12 mouse cellular contexts compared by ENCODE assay signal in genomic region chr16:92644315-92644714, GRCm38 (mm10).
DNase-seq lines count a peak whose midpoint lies in the region; ATAC-seq lines count a peak whose summit lies in the region.
"Had no signal": no experiment of that assay in that cellular context is flagged by ENCODE, and none has a peak within 500 bp of the region (broad histone marks: within the 10 kb centered on the region; RNA-seq: fewer than 3 reads in every experiment).

No protein-coding gene starts in this region.

- peaks cover 33% of the 10 kb centered on the region for H3K4me1 ChIP-seq in kidney, embryonic 15.5 days
- H3K4me1 ChIP-seq in embryonic facial prominence, embryonic 11.5 days (ENCODE audit: control insufficient read depth, insufficient read depth, low read length): peaks cover 10% of the 10 kb centered on the region
- peaks cover 21% of the 10 kb centered on the region for H3K4me1 ChIP-seq in limb, embryonic 11.5 days (ENCODE audit: control insufficient read depth, insufficient read depth, low read length)
- H3K4me1 ChIP-seq in kidney, embryonic 14.5 days (ENCODE audit: control insufficient read depth, insufficient read depth, low read length): peaks cover 16% of the 10 kb centered on the region; the same call in 1 of the 2 replicates
- H3K4me1 ChIP-seq: liver, embryonic 15.5 days had no signal

- no peak for DNase-seq in kidney, adult 8-10 months
- no peak for DNase-seq in embryonic facial prominence, embryonic 11.5 days (ENCODE audit: low spot score)
- DNase-seq in limb, embryonic 11.5 days (ENCODE audit: low spot score): no peak
- no peak for DNase-seq in right cerebral cortex, postnatal 4 days
- DNase-seq in cerebellum, postnatal 36 days: no peak
- DNase-seq: gastrocnemius, postnatal 36 days had no signal

- ATAC-seq in kidney, embryonic 15.5 days (replicated peaks; ENCODE audit: low FRiP score): 0 out of 2 replicates have a peak, but pooled peaks have one; percentile 36
- peak; percentile 14 for ATAC-seq in CD4-positive, CD25-positive, alpha-beta regulatory T cell, adult 4 months
- ATAC-seq in embryonic facial prominence, embryonic 11.5 days (replicated peaks; ENCODE audit: insufficient number of reproducible peaks, low FRiP score, low TSS enrichment, low read depth): no peak
- no peak for ATAC-seq in limb, embryonic 11.5 days (ENCODE audit: insufficient number of reproducible peaks, low FRiP score, low TSS enrichment, low read depth)
- no peak for ATAC-seq in kidney, embryonic 14.5 days (ENCODE audit: low FRiP score, low TSS enrichment)

- no peaks in the 10 kb centered on the region for H3K36me3 ChIP-seq in kidney, embryonic 15.5 days
- no peaks in the 10 kb centered on the region for H3K36me3 ChIP-seq in embryonic facial prominence, embryonic 11.5 days (replicated peaks; ENCODE audit: control insufficient read depth, insufficient read depth, low read depth, low read length)
- no peaks in the 10 kb centered on the region for H3K36me3 ChIP-seq in limb, embryonic 11.5 days (ENCODE audit: control insufficient read depth, insufficient read depth, low read length)
- H3K36me3 ChIP-seq in kidney, embryonic 14.5 days (ENCODE audit: control insufficient read depth, insufficient read depth, low read length): no peaks in the 10 kb centered on the region

- WGBS in kidney, embryonic 15.5 days: 63% methylated on average over 10 of the region's 10 CpGs
- WGBS in embryonic facial prominence, embryonic 11.5 days: 64% methylated on average over 10 of the region's 10 CpGs
- WGBS in limb, embryonic 11.5 days: 71% methylated on average over 10 of the region's 10 CpGs
- 64% methylated on average over 10 of the region's 10 CpGs for WGBS in kidney, embryonic 14.5 days

- no peak overlapping the region; the same call in 1 of the 2 replicates for H3K27ac ChIP-seq in kidney, embryonic 15.5 days
- peak overlapping the region; percentile 43; the same call in 1 of the 2 replicates for H3K27ac ChIP-seq in embryonic facial prominence, embryonic 11.5 days (replicated peaks; ENCODE audit: low read depth, low read length)
- H3K27ac ChIP-seq in limb, embryonic 11.5 days (replicated peaks; ENCODE audit: low read depth, low read length): 0 out of 2 replicates have a peak overlapping the region, but pooled peaks have one; percentile 26
- H3K27ac ChIP-seq in kidney, embryonic 14.5 days (ENCODE audit: low read depth, low read length): no peak overlapping the region
- H3K27ac ChIP-seq: hindbrain, embryonic 14.5 days; kidney, postnatal 0 days; liver, embryonic 15.5 days had no signal

- H3K9me3 ChIP-seq in kidney, embryonic 15.5 days (replicated peaks): no peaks in the 10 kb centered on the region
- H3K9me3 ChIP-seq in embryonic facial prominence, embryonic 11.5 days (replicated peaks; ENCODE audit: control insufficient read depth, low read length): no peaks in the 10 kb centered on the region
- H3K9me3 ChIP-seq in limb, embryonic 11.5 days (ENCODE audit: control insufficient read depth, low read length): 0 out of 2 replicates have a peak, but pooled peaks cover 2% of the 10 kb centered on the region
- no peaks in the 10 kb centered on the region for H3K9me3 ChIP-seq in kidney, embryonic 14.5 days (ENCODE audit: control insufficient read depth, low read length)
- H3K9me3 ChIP-seq: liver, embryonic 15.5 days had no signal

- no peak overlapping the region for H3K4me3 ChIP-seq in kidney, embryonic 15.5 days (replicated peaks)
- no peak overlapping the region for H3K4me3 ChIP-seq in embryonic facial prominence, embryonic 11.5 days (ENCODE audit: low read depth, low read length)
- H3K4me3 ChIP-seq in limb, embryonic 11.5 days (ENCODE audit: low read depth, low read length): no peak overlapping the region
- no peak overlapping the region for H3K4me3 ChIP-seq in kidney, embryonic 14.5 days (ENCODE audit: low read length)
- H3K4me3 ChIP-seq: liver, embryonic 15.5 days had no signal

- no peak overlapping the region for H3K9ac ChIP-seq in kidney, embryonic 15.5 days
- no peak overlapping the region for H3K9ac ChIP-seq in embryonic facial prominence, embryonic 11.5 days (replicated peaks; ENCODE audit: low read length)
- H3K9ac ChIP-seq in limb, embryonic 11.5 days (ENCODE audit: low read length): 0 out of 2 replicates have a peak overlapping the region, but pooled peaks have one; percentile 45
- no peak overlapping the region for H3K9ac ChIP-seq in kidney, embryonic 14.5 days (ENCODE audit: low read depth, low read length)
- H3K9ac ChIP-seq: hindbrain, embryonic 14.5 days; liver, embryonic 15.5 days had no signal

- H3K4me2 ChIP-seq in kidney, embryonic 15.5 days: no peak overlapping the region
- H3K4me2 ChIP-seq in embryonic facial prominence, embryonic 11.5 days (ENCODE audit: low read depth, low read length): no peak overlapping the region
- no peak overlapping the region for H3K4me2 ChIP-seq in limb, embryonic 11.5 days (ENCODE audit: low read depth, severe bottlenecking)
- no peak overlapping the region for H3K4me2 ChIP-seq in kidney, embryonic 14.5 days (replicated peaks; ENCODE audit: low read depth, low read length)
- H3K4me2 ChIP-seq: hindbrain, embryonic 14.5 days; liver, embryonic 15.5 days had no signal

- 0 out of 2 replicates have a peak, but pooled peaks cover 7% of the 10 kb centered on the region for H3K27me3 ChIP-seq in kidney, embryonic 15.5 days
- no peaks in the 10 kb centered on the region for H3K27me3 ChIP-seq in embryonic facial prominence, embryonic 11.5 days (ENCODE audit: control insufficient read depth, insufficient read depth, low read length)
- H3K27me3 ChIP-seq in limb, embryonic 11.5 days (ENCODE audit: control insufficient read depth, insufficient read depth, low read length): no peaks in the 10 kb centered on the region
- H3K27me3 ChIP-seq in kidney, embryonic 14.5 days (ENCODE audit: control insufficient read depth, insufficient read depth, low read length): 0 out of 2 replicates have a peak, but pooled peaks cover 2% of the 10 kb centered on the region
- H3K27me3 ChIP-seq: liver, embryonic 15.5 days had no signal

Comparison
In these comparisons a context has a peak if more than half of its experiments do, and no peak if none do; other contexts are left out.
1. ATAC-seq: peak in kidney, embryonic 15.5 days (single experiment) and CD4-positive, CD25-positive, alpha-beta regulatory T cell, adult 4 months (single experiment); none in embryonic facial prominence, embryonic 11.5 days (single experiment), limb, embryonic 11.5 days (single experiment) and kidney, embryonic 14.5 days (single experiment).
2. H3K27ac ChIP-seq: peak in embryonic facial prominence, embryonic 11.5 days (single experiment) and limb, embryonic 11.5 days (single experiment); none in kidney, embryonic 15.5 days (single experiment) and kidney, embryonic 14.5 days (single experiment).